ENCODE assay signal across 10 mouse cellular contexts in genomic region chr11:84141752-84142151, GRCm38 (mm10). TPM values are rescaled to one million over a fixed set of nuclear protein-coding genes. Genes with fewer than 3 reads are reported as not detected.
DNase-seq lines count a peak whose midpoint lies in the region; ATAC-seq and TF ChIP-seq lines count a peak whose summit lies in the region.
"Had no signal": no experiment of that assay in that cellular context is flagged by ENCODE, and none has a peak within 500 bp of the region (broad histone marks: within the 10 kb centered on the region; RNA-seq: fewer than 3 reads in every experiment).

No protein-coding gene starts in this region.

- peak; percentile 57; the same call in 1 of the 2 replicates for TF ChIP-seq CTCF in brain, embryonic 14.5 days (IDR thresholded peaks at IDR 0.05; ENCODE audit: borderline replicate concordance, extremely low read depth, insufficient read depth, insufficient read length)

- H3K27ac ChIP-seq in midbrain, embryonic 14.5 days (replicated peaks; ENCODE audit: low read depth, low read length), result no peak overlapping the region
- no peak overlapping the region for H3K27ac ChIP-seq in midbrain, embryonic 13.5 days
- H3K27ac ChIP-seq: neural tube, embryonic 12.5 days had no signal

- H3K9ac ChIP-seq in midbrain, embryonic 14.5 days (replicated peaks; ENCODE audit: low read length), result no peak overlapping the region
- H3K9ac ChIP-seq in midbrain, embryonic 13.5 days (replicated peaks), result no peak overlapping the region
- H3K9ac ChIP-seq: neural tube, embryonic 12.5 days had no signal

- TF ChIP-seq POLR2A in brain, embryonic 14.5 days (IDR thresholded peaks at IDR 0.05; ENCODE audit: borderline replicate concordance, extremely low read depth, insufficient read depth, insufficient read length, poor library complexity, severe bottlenecking), result no peak

- H3K4me2 ChIP-seq in midbrain, embryonic 14.5 days (ENCODE audit: low read length), result no peak overlapping the region
- no peak overlapping the region for H3K4me2 ChIP-seq in midbrain, embryonic 13.5 days (replicated peaks)
- H3K4me2 ChIP-seq: neural tube, embryonic 12.5 days had no signal

- H3K9me3 ChIP-seq in midbrain, embryonic 14.5 days (ENCODE audit: control insufficient read depth, low read length), result no peaks in the 10 kb centered on the region
- H3K9me3 ChIP-seq in midbrain, embryonic 13.5 days, result no peaks in the 10 kb centered on the region
- H3K9me3 ChIP-seq: neural tube, embryonic 12.5 days had no signal

- no peak overlapping the region for H3K4me3 ChIP-seq in midbrain, embryonic 14.5 days (replicated peaks; ENCODE audit: low read depth, low read length)
- H3K4me3 ChIP-seq in midbrain, embryonic 13.5 days (replicated peaks), result no peak overlapping the region
- H3K4me3 ChIP-seq: neural tube, embryonic 12.5 days had no signal

- H3K4me1 ChIP-seq in midbrain, embryonic 14.5 days (ENCODE audit: control insufficient read depth, insufficient read depth, low read length), result no peaks in the 10 kb centered on the region
- H3K4me1 ChIP-seq in midbrain, embryonic 13.5 days (replicated peaks), result no peaks in the 10 kb centered on the region
- H3K4me1 ChIP-seq: neural tube, embryonic 12.5 days had no signal

- no peaks in the 10 kb centered on the region for H3K36me3 ChIP-seq in midbrain, embryonic 14.5 days (ENCODE audit: control insufficient read depth, insufficient read depth, low read length)
- H3K36me3 ChIP-seq in midbrain, embryonic 13.5 days, result no peaks in the 10 kb centered on the region
- H3K36me3 ChIP-seq: neural tube, embryonic 12.5 days had no signal

- intact Hi-C loops in left cerebral cortex, postnatal 25 days (cut with DNase I), result loop anchor here (2.0 kb wide), 1 partner anchor 27 kb away; no protein-coding TSS in a partner anchor

- no peaks in the 10 kb centered on the region for H3K27me3 ChIP-seq in midbrain, embryonic 14.5 days (ENCODE audit: control insufficient read depth, insufficient read depth, low read length)
- H3K27me3 ChIP-seq in midbrain, embryonic 13.5 days, result no peaks in the 10 kb centered on the region
- H3K27me3 ChIP-seq: neural tube, embryonic 12.5 days had no signal

- 55% methylated on average over 2 of the region's 2 CpGs for WGBS in midbrain, embryonic 14.5 days
- 68% methylated on average over 2 of the region's 2 CpGs for WGBS in midbrain, embryonic 13.5 days

- DNase-seq in cerebellum, adult 18-20 months, result peak; percentile 23 to 39
- DNase-seq in midbrain, embryonic 14.5 days, result peak; percentile 76
- peak; percentile 62 for DNase-seq in brain, embryonic 14.5 days (ENCODE audit: low read depth)
- DNase-seq in gastrocnemius, postnatal 10 days, result peak; percentile 25
- peak; percentile 31 to 59 for DNase-seq in left cerebral cortex, postnatal 25 days (ENCODE audit: low spot score in 2 of 2)
- peak; percentile 54 for DNase-seq in retina, postnatal 7 days (ENCODE audit: low read depth, low spot score)

- ATAC-seq in cerebellum, adult (ENCODE audit: insufficient number of reproducible peaks, low FRiP score, low TSS enrichment), result no peak
- no peak for ATAC-seq in midbrain, embryonic 14.5 days (ENCODE audit: low FRiP score, low TSS enrichment)
- ATAC-seq in midbrain, embryonic 13.5 days, result no peak

RNA-seq across cellular contexts. Expression of gene Acaca, which starts 12.3 kb away (rescaled TPM):
- polyA plus RNA-seq in midbrain, embryonic 14.5 days (2014; fragmentation: Nextera tagmentation; extraction: Ambion mirVana), result 33.4 and 40.8 TPM in 2 replicates
- 24.7 and 28.3 TPM in 2 replicates for polyA plus RNA-seq in midbrain, embryonic 13.5 days (2015; fragmentation: Nextera tagmentation; extraction: Ambion mirVana)
- 26.6 and 43.7 TPM in 2 replicates for polyA plus RNA-seq in brain, embryonic 14.5 days (2012; rRNA removed)
- total RNA-seq in gastrocnemius, postnatal 10 days (2021), result 10 to 100 TPM; 15.7 to 16.4 TPM
- total RNA-seq in left cerebral cortex, postnatal 25 days (2021), result 10 to 100 TPM; 77.2 to 79.4 TPM

RNA-seq across cellular contexts. Expression of gene Tada2a, which starts 12.4 kb away (rescaled TPM):
- polyA plus RNA-seq in midbrain, embryonic 14.5 days (2014; fragmentation: Nextera tagmentation; extraction: Ambion mirVana), result 27.6 and 31.0 TPM in 2 replicates
- 32.9 and 35.4 TPM in 2 replicates for polyA plus RNA-seq in midbrain, embryonic 13.5 days (2015; fragmentation: Nextera tagmentation; extraction: Ambion mirVana)
- polyA plus RNA-seq in brain, embryonic 14.5 days (2012; rRNA removed), result 36.5 and 40.1 TPM in 2 replicates
- total RNA-seq in gastrocnemius, postnatal 10 days (2021), result 10 to 100 TPM; 14.2 TPM
- total RNA-seq in left cerebral cortex, postnatal 25 days (2021), result 10 to 100 TPM; 34.6 to 36.2 TPM

RNA-seq across cellular contexts. Expression of gene Gm11437, which starts 25.5 kb away (rescaled TPM):
- 0.29 TPM in 1 of 2 replicates, not detected in the other for polyA plus RNA-seq in midbrain, embryonic 14.5 days (2014; fragmentation: Nextera tagmentation; extraction: Ambion mirVana)
- 0.15 and 0.16 TPM in 2 replicates for polyA plus RNA-seq in midbrain, embryonic 13.5 days (2015; fragmentation: Nextera tagmentation; extraction: Ambion mirVana)
- polyA plus RNA-seq in brain, embryonic 14.5 days (2012; rRNA removed), result 0.08 TPM in 1 of 2 replicates, not detected in the other
- not detected for total RNA-seq in gastrocnemius, postnatal 10 days (2021)
- not detected for total RNA-seq in left cerebral cortex, postnatal 25 days (2021)
- polyA plus RNA-seq: heart, embryonic 14.5 days; neural tube, embryonic 12.5 days had no signal

Comparison
In these comparisons a context has a peak if more than half of its experiments do, and no peak if none do; other contexts are left out.
1. DNase-seq: peak in every context shown above with its lines; median percentile 76 in midbrain, embryonic 14.5 days; 62 in brain, embryonic 14.5 days; 54 in retina, postnatal 7 days; 45 in left cerebral cortex, postnatal 25 days; 31 in cerebellum, adult 18-20 months; 25 in gastrocnemius, postnatal 10 days.